Mouse (Mus musculus) lung, embryonic 15.5 days (tissue): ENCODE measurements around the gene Nipal1. TPM values are rescaled to one million over a fixed set of nuclear protein-coding genes. Genes with fewer than 3 reads are reported as not detected.

ENCODE experiments used
- ATAC-seq: fragments of 200-750 bp; cut with Nextera tagmentation; 2 replicates; pipeline ENCODE4 v1.8.0; 2017; ENCODE audit warnings: moderate number of reproducible peaks, borderline replicate concordance; ENCODE audit not compliant: low FRiP score, low TSS enrichment; ENCODE audit errors: extremely low read depth
- H3K27ac ChIP-seq: fragments of 300-500 bp; sonication (generic); 2 replicates; pipeline ENCODE4 v1.5.1; 2015; ENCODE audit warnings: moderate library complexity, mild to moderate bottlenecking, inconsistent platforms
- H3K27me3 ChIP-seq: fragments of 300-500 bp; sonication (generic); 2 replicates; pipeline ENCODE4 v1.6.1; 2015; ENCODE audit warnings: inconsistent platforms
- H3K36me3 ChIP-seq: fragments of 300-500 bp; sonication (generic); 2 replicates; pipeline ENCODE4 v1.6.1; 2015; ENCODE audit warnings: inconsistent platforms
- H3K4me1 ChIP-seq: fragments of 300-500 bp; sonication (generic); 2 replicates; pipeline ENCODE4 v1.6.1; 2015; ENCODE audit warnings: inconsistent platforms
- H3K4me2 ChIP-seq: fragments of 300-500 bp; sonication (generic); 2 replicates; pipeline ENCODE4 v1.6.1; 2015; ENCODE audit warnings: inconsistent platforms, mild to moderate bottlenecking, moderate library complexity
- H3K4me3 ChIP-seq: fragments of 300-500 bp; sonication (generic); 2 replicates; pipeline ENCODE4 v1.5.1; 2015; ENCODE audit warnings: mild to moderate bottlenecking, inconsistent platforms
- H3K9ac ChIP-seq: fragments of 300-500 bp; sonication (generic); 2 replicates; pipeline ENCODE4 v1.6.1; 2015; ENCODE audit warnings: inconsistent platforms
- H3K9me3 ChIP-seq: fragments of 300-500 bp; sonication (generic); 2 replicates; pipeline ENCODE4 v1.6.1; 2016; ENCODE audit warnings: inconsistent platforms
- WGBS: fragments of 180-500 bp; shearing (Covaris S2); methylation state at CpG from one replicate; pipeline ENCODE4 v1.1.7; 2015; 5-methylcytosine and 5-hydroxymethylcytosine counted together
- polyA plus RNA-seq: library from polyadenylated mRNA; unstranded; fragments of >200 nt; fragmentation: Nextera tagmentation; extraction: Ambion mirVana; gene quantifications from 2 replicates; pipeline ENCODE4 v1.2.1, GENCODE M21; 2015

The Nipal1 gene
- 0.93 and 2.0 TPM in 2 replicates for polyA plus RNA-seq

GRCm38 (mm10) chr5:72647418-72647907 lies at the start of gene Nipal1:
Gene Nipal1 (plus strand): TSS chr5:72647795.
- H3K4me2 ChIP-seq: peak within 1 kb of the TSS; percentile 93
- H3K4me1 ChIP-seq: peaks cover 11% of the 10 kb centered on the region; the same call in 1 of the 2 replicates
- H3K27me3 ChIP-seq: peaks cover 26% of the 10 kb centered on the region
- under 1% methylated on average over 25 of the region's 25 CpGs for WGBS
- H3K9me3 ChIP-seq: no peaks in the 10 kb centered on the region
- no peak within 1 kb of the TSS for H3K27ac ChIP-seq
- no peaks in the 10 kb centered on the region for H3K36me3 ChIP-seq
- peak; percentile 93; the same call in 1 of the 2 replicates for ATAC-seq
- peak within 1 kb of the TSS; percentile 53 for H3K4me3 ChIP-seq
- peak within 1 kb of the TSS; percentile 34 for H3K9ac ChIP-seq

- Histone ChIP-seq H3K4me2 (no peak overlapping the region), H3K27ac (no peak overlapping the region), H3K9ac (no peak overlapping the region), H3K4me3 (no peak overlapping the region), H3K4me1 (no peaks in the 10 kb centered on the region), H3K27me3 (no peaks in the 10 kb centered on the region), H3K9me3 (no peaks in the 10 kb centered on the region), H3K36me3 (no peaks in the 10 kb centered on the region)
- 12% methylated on average over 5 of the region's 5 CpGs for WGBS
- ATAC-seq: no peak
Observed at GRCm38 (mm10) chr5:72601006-72601405, 46.6 kb upstream of the Nipal1 start.

GRCm38 (mm10) chr5:72603138-72603537 lies 44.5 kb upstream of the Nipal1 start:
- 71% methylated on average over 4 of the region's 4 CpGs for WGBS

GRCm38 (mm10) chr5:72617413-72617812 lies 30.2 kb upstream of the Nipal1 start:
- Histone ChIP-seq H3K9me3 (no peaks in the 10 kb centered on the region), H3K27me3 (no peaks in the 10 kb centered on the region), H3K4me3 (no peak overlapping the region), H3K36me3 (no peaks in the 10 kb centered on the region), H3K9ac (no peak overlapping the region), H3K4me1 (no peaks in the 10 kb centered on the region), H3K27ac (no peak overlapping the region), H3K4me2 (no peak overlapping the region)
- ATAC-seq: no peak
- WGBS: 75% methylated on average over 4 of the region's 4 CpGs

More at GRCm38 (mm10) chr5:72603138-72603537, 44.5 kb upstream of the Nipal1 start:
- H3K27me3 ChIP-seq: no peaks in the 10 kb centered on the region
- no peak for ATAC-seq
- no peaks in the 10 kb centered on the region for H3K36me3 ChIP-seq
- H3K4me1 ChIP-seq: no peaks in the 10 kb centered on the region
- H3K4me3 ChIP-seq: no peak overlapping the region
- H3K9me3 ChIP-seq: no peaks in the 10 kb centered on the region
- no peak overlapping the region for H3K27ac ChIP-seq
- H3K4me2 ChIP-seq: no peak overlapping the region
- H3K9ac ChIP-seq: no peak overlapping the region

- Histone ChIP-seq H3K36me3 (no peaks in the 10 kb centered on the region), H3K9me3 (no peaks in the 10 kb centered on the region), H3K4me3 (no peak overlapping the region), H3K4me2 (no peak overlapping the region), H3K9ac (no peak overlapping the region), H3K27ac (no peak overlapping the region), H3K27me3 (no peaks in the 10 kb centered on the region), H3K4me1 (no peaks in the 10 kb centered on the region)
- 77% methylated on average over 1 of the region's 1 CpGs for WGBS
- ATAC-seq: no peak
Observed at GRCm38 (mm10) chr5:72621022-72621421, 26.6 kb upstream of the Nipal1 start.

- H3K27me3 ChIP-seq: no peaks in the 10 kb centered on the region
- H3K4me2 ChIP-seq: no peak overlapping the region
- no peaks in the 10 kb centered on the region for H3K36me3 ChIP-seq
- H3K9ac ChIP-seq: no peak overlapping the region
- no peak overlapping the region for H3K27ac ChIP-seq
- no peak for ATAC-seq
- no peaks in the 10 kb centered on the region for H3K4me1 ChIP-seq
- no peak overlapping the region for H3K4me3 ChIP-seq
- H3K9me3 ChIP-seq: no peaks in the 10 kb centered on the region
- 76% methylated on average over 6 of the region's 6 CpGs for whole genome bisulfite sequencing
Observed at GRCm38 (mm10) chr5:72630026-72630425, 17.6 kb upstream of the Nipal1 start.

- H3K27ac ChIP-seq: no peak overlapping the region
- no peak for ATAC-seq
- no peaks in the 10 kb centered on the region for H3K9me3 ChIP-seq
- H3K4me3 ChIP-seq: no peak overlapping the region
- H3K27me3 ChIP-seq: no peaks in the 10 kb centered on the region
- no peaks in the 10 kb centered on the region for H3K36me3 ChIP-seq
- 73% methylated on average over 9 of the region's 9 CpGs for WGBS
- H3K9ac ChIP-seq: no peak overlapping the region
- H3K4me2 ChIP-seq: no peak overlapping the region
- no peaks in the 10 kb centered on the region for H3K4me1 ChIP-seq
Observed at GRCm38 (mm10) chr5:72634791-72635271, 12.8 kb upstream of the Nipal1 start.

GRCm38 (mm10) chr5:72636122-72636521 lies 11.5 kb upstream of the Nipal1 start:
- Histone ChIP-seq H3K4me2 (no peak overlapping the region), H3K9me3 (no peaks in the 10 kb centered on the region), H3K27ac (no peak overlapping the region), H3K36me3 (no peaks in the 10 kb centered on the region), H3K4me3 (no peak overlapping the region), H3K27me3 (no peaks in the 10 kb centered on the region), H3K4me1 (no peaks in the 10 kb centered on the region), H3K9ac (no peak overlapping the region)
- no peak for ATAC-seq
- WGBS: 41% methylated on average over 3 of the region's 3 CpGs

- Histone ChIP-seq H3K4me3 (no peak overlapping the region), H3K9ac (no peak overlapping the region), H3K27me3 (no peaks in the 10 kb centered on the region), H3K4me1 (no peaks in the 10 kb centered on the region), H3K9me3 (no peaks in the 10 kb centered on the region), H3K36me3 (no peaks in the 10 kb centered on the region), H3K27ac (no peak overlapping the region), H3K4me2 (no peak overlapping the region)
- no peak for ATAC-seq
- 60% methylated on average over 3 of the region's 3 CpGs for WGBS
Observed at GRCm38 (mm10) chr5:72636576-72636975, 11.0 kb upstream of the Nipal1 start.

- 82% methylated on average over 1 of the region's 1 CpGs for WGBS
- Histone ChIP-seq H3K36me3 (no peaks in the 10 kb centered on the region), H3K4me2 (no peak overlapping the region), H3K9ac (no peak overlapping the region), H3K4me1 (no peaks in the 10 kb centered on the region), H3K27ac (no peak overlapping the region), H3K4me3 (no peak overlapping the region), H3K27me3 (peaks cover 1% of the 10 kb centered on the region; the same call in 1 of the 2 replicates), H3K9me3 (no peaks in the 10 kb centered on the region)
- no peak for ATAC-seq
Observed at GRCm38 (mm10) chr5:72640072-72640471, 7.5 kb upstream of the Nipal1 start.

- H3K9ac ChIP-seq: no peak overlapping the region
- H3K4me3 ChIP-seq: no peak overlapping the region
- H3K27ac ChIP-seq: no peak overlapping the region
- WGBS: 68% methylated on average over 7 of the region's 7 CpGs
- peaks cover 11% of the 10 kb centered on the region; the same call in 1 of the 2 replicates for H3K4me1 ChIP-seq
- H3K36me3 ChIP-seq: no peaks in the 10 kb centered on the region
- peaks cover 26% of the 10 kb centered on the region for H3K27me3 ChIP-seq
- H3K4me2 ChIP-seq: no peak overlapping the region
- no peaks in the 10 kb centered on the region for H3K9me3 ChIP-seq
- no peak for ATAC-seq
Observed at GRCm38 (mm10) chr5:72643655-72644054, 3.9 kb upstream of the Nipal1 start.

GRCm38 (mm10) chr5:72644175-72644574 lies 3.4 kb upstream of the Nipal1 start, which contains the start of gene Cnga1:
Gene Cnga1 (minus strand): TSS chr5:72644275.
- ATAC-seq: no peak
- Histone ChIP-seq H3K4me2 (no peak within 1 kb of the TSS), H3K4me1 (peaks cover 11% of the 10 kb centered on the region; the same call in 1 of the 2 replicates), H3K9ac (no peak within 1 kb of the TSS), H3K36me3 (no peaks in the 10 kb centered on the region), H3K9me3 (no peaks in the 10 kb centered on the region), H3K27ac (no peak within 1 kb of the TSS), H3K4me3 (no peak within 1 kb of the TSS), H3K27me3 (peaks cover 26% of the 10 kb centered on the region)
- 58% methylated on average over 1 of the region's 1 CpGs for WGBS
